Mouse (Mus musculus) fibroblast of lung, adult 2 months (primary cell): ENCODE measurements around the gene Thada.
"Not testable (repeated sequence)": the region's sequence is repeated elsewhere in the genome, so short reads cannot be mapped to it uniquely, and the experiment has no call there.

Experiments used
- DNase-seq: peaks from one replicate; pipeline ENCODE4 v3.0.0-alpha.2; 2011; ENCODE audit warnings: low read depth

Gene Thada

DNA sequence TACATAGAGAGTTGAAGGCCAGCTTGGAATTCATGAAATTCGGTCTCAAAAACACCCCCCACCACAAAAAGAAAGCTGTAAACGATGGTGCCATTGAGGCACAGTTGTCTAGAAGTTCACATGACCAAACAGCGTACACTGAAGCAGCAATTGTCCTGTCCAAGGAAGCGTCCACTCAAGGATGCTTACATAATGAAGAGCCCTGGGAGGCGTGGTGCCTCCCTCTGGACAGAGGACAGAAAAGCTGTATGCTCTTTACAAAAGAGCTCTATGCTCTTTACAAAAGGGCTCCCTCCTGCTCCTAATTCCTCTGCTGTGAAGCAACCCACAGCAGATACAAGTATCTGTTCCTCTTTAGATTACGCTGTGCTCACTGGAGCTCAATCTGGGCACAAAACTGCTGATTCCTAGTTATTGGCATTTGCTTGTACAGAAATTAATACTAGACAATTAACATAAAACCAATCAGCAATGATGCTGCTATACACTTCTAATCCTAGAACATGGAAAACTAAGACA is 123.6 kb downstream of the Thada start:
- no peak for DNase-seq

GRCm38 (mm10) chr17:84341686-84342085 is 124.3 kb downstream of the Thada start:
- DNase-seq, result no peak

GRCm38 (mm10) chr17:84340574-84340973 is 125.4 kb downstream of the Thada start:
- no peak for DNase-seq

DNA sequence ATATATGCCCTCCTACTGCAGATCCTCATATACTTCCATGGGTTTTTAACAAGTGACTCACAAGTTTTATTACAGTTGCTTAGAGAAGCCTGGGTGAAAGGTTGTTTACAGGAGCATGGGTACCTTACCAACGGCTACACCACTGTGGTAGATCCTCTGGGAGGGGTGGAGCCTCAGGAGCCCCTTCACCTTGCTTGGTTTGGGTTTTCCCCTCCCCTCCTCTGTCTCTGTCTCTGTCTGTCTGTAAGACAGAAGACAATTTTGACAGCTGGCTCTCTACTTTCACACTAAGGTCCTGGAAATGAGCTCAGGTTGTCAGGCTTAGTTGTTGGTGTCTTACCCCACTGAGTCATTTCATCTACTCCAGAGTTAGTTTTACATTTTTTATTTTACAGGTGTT is 130.0 kb downstream of the Thada start:
- DNase-seq, result no peak

DNA sequence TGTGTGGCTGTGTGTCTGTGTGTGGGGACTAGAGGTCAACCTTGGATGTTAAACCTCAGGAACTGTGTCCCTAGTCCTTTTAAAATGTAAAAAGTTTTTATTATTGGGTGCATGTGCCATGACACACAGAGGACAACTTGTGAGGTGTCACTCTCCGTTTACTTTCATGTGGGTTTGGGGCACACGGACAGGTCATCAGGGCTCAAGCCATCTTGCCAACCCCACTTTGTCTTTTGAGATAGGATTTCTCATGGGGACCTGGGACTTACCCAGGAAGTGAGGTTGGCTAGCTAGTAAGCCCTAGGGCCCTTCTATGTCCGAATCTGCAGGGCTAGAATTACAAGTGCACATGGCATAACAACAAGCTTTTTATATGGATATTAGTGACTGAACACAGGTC is 130.9 kb downstream of the Thada start:
- DNase-seq, result no peak

DNA sequence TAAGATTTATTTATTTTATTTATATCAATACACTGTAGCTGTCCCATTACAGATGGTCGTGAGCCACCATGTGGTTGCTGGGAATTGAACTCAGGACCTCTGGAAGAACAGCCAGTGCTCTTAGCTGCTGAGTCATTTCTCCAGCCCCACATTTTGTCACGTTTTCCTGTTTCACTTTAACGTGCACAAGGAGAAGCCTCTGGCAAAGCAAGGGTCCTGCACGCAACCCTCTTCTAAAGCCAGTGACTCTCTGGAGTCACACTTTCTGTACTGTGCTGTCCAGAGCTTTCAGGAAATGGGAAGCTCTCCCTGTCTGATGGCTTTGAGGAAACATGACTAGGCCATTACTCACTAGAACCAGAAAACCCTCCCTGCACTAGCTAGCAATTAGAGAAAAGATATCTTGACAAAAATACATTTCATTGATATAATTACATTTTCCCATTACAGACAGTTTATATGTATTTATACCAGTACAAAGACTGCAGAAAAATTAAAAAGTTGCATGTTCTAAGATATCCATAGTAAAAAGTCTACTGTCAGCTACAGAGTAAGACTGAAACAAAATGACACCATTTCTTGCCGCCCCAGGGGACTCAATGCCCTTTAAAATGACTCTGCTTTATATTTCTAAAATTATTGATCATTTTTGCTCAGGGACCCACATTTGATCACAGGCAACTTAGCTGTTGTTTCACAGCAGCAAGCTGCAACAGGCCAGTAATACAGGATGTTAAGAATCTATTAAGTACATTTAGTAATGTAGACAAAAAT is 131.6 kb downstream of the Thada start:
- no peak for DNase-seq

DNA sequence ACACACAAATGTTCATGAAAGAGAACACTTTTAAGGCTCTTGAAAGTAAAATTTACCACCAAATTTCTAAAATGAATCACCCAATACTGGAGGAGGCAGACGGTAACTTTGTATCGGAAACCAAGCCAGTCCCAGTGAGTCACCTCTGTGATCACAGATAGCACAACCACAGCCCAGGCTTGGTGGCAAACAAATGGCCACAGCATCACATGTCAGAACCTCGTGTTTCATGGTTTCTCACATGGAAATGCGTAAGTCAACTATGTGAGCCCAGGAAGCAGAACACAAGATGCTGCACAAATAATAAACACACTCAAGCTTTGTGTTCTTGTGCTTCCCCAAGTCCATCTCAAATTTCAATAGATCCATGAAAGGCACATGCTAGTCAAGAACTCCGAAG is 133.1 kb downstream of the Thada start:
- peak; percentile 76 for DNase-seq

DNA sequence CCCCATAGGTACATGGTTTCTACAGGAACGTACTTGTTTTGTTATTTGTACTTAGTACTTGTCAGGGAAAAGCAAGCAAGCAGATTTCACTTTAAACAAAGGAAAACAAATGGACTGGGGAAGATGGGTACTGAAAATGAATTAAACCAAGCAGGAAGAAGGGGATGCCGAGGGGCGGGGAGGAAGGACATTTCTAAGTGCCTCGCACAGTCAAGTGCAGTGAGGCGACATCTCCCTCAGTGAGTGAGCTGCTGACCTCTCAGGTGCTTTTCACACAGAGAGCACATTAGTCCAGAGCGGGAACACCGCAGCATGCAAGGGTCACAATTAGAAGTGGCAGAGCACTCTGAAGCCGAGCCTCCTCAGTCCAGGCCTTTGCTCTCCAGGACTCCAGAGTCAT is 135.0 kb downstream of the Thada start:
- no peak for DNase-seq

- no peak for DNase-seq
These were observed 135.5 kb downstream of the Thada start for GRCm38 (mm10) chr17:84330506-84330905.

- DNase-seq, result no peak
These were observed 136.0 kb downstream of the Thada start for GRCm38 (mm10) chr17:84329906-84330470.

- DNase-seq, result no peak
These were observed 137.5 kb downstream of the Thada start for GRCm38 (mm10) chr17:84328526-84328925.

DNA sequence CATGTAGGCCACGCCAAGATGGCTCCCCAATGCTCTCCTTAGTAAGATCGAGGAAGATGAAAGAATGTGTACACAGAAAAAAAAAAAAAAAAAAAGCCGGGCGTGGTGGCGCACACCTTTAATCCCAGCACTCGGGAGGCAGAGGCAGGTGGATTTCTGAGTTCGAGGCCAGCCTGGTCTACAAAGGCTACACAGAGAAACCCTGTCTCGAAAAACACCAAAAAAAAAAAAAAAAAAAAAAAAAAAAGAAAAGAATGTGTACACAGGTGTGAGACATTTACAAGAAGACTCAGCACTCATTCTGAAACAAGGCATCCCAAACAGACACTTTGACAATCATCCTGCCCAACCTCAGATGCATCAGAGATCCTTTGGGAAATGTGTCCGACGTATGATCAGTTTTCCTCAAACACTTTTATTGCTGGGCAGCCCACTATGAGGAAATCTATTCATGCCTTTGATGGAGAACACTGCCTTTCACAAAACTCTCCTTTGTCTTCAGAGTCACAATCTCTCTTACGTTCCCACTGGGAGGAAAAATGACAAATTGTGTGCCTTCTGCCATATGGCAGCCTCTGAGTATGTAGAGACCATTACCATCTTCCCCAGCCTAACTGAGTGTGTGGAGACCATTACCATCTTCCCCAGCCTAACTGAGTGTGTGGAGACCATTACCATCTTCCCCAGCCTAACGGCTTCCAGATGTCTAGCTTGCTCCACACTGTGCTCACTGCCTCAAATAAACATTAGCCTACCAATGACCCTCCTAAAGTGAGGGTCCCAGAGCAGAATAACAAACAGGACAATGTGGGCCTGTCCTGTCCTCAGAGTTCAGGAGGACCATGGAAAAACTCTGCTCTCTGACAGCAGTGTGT is 138.7 kb downstream of the Thada start:
- DNase-seq, result no peak

- no peak for DNase-seq
These were observed 143.8 kb downstream of the Thada start for GRCm38 (mm10) chr17:84322176-84322575.

GRCm38 (mm10) chr17:84321351-84321750 is 144.7 kb downstream of the Thada start:
- DNase-seq, result no peak

DNA sequence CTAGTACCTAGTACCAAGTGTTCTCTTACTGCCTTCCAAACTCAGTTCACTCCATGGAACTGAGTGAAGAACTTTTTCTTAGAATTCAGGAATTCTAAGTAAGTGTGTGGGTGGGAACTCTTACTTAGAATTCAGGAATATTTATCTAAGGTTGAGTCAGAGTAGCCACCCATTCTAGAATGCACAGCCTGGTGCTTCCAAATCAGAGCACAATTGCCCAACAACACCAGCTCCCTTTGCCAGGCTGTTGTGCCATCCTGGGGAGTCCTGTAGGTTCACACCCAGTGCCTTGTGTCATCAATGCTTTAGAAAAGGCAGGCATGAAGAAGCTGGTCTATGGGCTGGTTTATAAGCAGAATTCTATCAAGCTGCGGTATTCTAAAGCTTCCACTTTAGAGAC is 145.4 kb downstream of the Thada start:
- DNase-seq, result no peak

DNA sequence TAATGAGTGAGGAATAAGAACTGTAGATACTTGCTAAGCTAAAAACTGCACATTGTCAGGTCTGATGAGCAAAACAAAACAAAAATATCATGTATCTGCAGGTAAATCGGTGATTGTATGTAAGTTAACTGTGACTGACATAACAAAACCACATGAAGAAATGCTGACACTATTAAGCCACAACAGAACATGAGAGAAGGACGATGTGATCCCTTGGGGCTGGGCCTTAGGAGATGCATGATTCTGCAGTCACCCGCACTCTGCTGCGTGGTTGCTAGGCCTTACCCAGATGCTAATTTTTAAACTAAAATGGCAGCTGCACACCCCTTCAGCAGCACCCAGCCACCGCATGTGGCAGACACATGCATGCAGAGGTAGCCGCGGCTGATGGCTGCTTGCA is 151.7 kb downstream of the Thada start:
- DNase-seq, result no peak

- DNase-seq, result no peak
These were observed 152.5 kb downstream of the Thada start for GRCm38 (mm10) chr17:84313494-84313893.

- no peak for DNase-seq
These were observed 159.9 kb downstream of the Thada start for GRCm38 (mm10) chr17:84306151-84306550.

GRCm38 (mm10) chr17:84305074-84305473 is 160.9 kb downstream of the Thada start:
- no peak for DNase-seq

DNA sequence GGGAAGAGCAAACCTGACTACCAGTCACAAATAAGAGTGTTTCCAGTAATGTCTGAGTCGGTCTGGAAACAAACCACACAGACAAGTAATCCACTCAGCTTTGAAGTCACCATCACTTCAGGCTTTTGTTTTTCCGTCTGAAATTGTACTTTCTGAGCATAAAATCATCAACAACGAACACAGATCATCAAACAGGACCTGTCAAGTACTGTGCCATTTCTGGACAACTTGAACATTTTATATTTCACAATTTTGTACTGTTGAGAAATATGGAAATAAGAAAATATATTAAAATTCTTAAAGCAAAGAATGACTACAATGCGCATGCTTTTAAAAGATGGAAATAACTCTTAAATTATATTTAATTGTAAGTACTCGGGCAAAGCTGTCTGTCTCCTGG is 161.9 kb downstream of the Thada start:
- no peak for DNase-seq

GRCm38 (mm10) chr17:84297976-84298375 is 168.0 kb downstream of the Thada start:
- no peak for DNase-seq

DNA sequence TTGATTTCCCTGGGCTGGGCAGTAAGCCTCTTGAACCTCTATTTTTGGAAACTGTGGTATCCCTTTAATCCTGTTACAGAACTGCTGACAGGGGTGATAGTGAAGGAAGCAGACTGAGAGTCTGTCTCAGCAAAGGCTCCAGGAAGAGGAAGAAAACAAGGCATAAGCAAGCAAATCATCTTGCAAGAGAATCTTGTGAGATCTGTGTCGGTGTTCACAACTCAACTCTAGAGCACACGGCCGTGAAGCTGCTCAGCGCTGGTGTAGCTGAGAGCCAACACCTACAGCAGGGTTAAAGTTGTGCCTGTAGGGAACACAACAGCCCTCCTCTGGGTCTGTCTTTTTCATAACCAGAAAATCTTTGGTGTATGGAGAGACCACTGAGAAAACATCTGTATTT is 172.8 kb downstream of the Thada start:
- no peak for DNase-seq

GRCm38 (mm10) chr17:84291228-84291627 is 174.8 kb downstream of the Thada start:
- DNase-seq, result not testable (repeated sequence)
